8 mouse cellular contexts compared by ENCODE assay signal in genomic region chr4:138447387-138447786, GRCm38 (mm10). TPM values are rescaled to one million over a fixed set of nuclear protein-coding genes. Genes with fewer than 3 reads are reported as not detected.
DNase-seq lines count a peak whose midpoint lies in the region; ATAC-seq and TF ChIP-seq lines count a peak whose summit lies in the region.

No protein-coding gene starts in this region.

- peak overlapping the region; percentile 24; the same call in 1 of the 2 replicates for H3K27ac ChIP-seq in gastrocnemius, adult 2 months

- H3K4me3 ChIP-seq in gastrocnemius, adult 2 months, result no peak overlapping the region

- TF ChIP-seq CTCF in gastrocnemius, adult 2 months (IDR thresholded peaks at IDR 0.05), result peak; percentile 99

- DNase-seq in ZHBTc4 (ENCODE audit: low read depth, low spot score), result peak; percentile 95
- DNase-seq in cerebellum, postnatal 4 days (ENCODE audit: low spot score in 2 of 2), result peak; percentile 93 to 97
- peak; percentile 88 for DNase-seq in gastrocnemius, adult 2 months
- peak; percentile 82 for DNase-seq in hindlimb bud, embryonic 11.5 days (ENCODE audit: extremely low spot score, low read depth, low spot score)
- peak; percentile 95 for DNase-seq in left cerebral cortex, adult 18-20 months (ENCODE audit: low spot score in 2 of 2)
- peak; percentile 93 for DNase-seq in retina, postnatal 7 days (ENCODE audit: low read depth, low spot score)
- DNase-seq in thymus, postnatal 4 days, result peak; percentile 92

- ATAC-seq in megakaryocyte, adult 5-6 weeks (ENCODE audit: poor library complexity, severe bottlenecking), result peak; percentile 98

- intact Hi-C loops in gastrocnemius, adult 2 months (cut with DNase I), result loop anchor here (1.0 to 5.0 kb wide), 2 partner anchors 115 to 345 kb away; no protein-coding TSS in a partner anchor

RNA-seq across cellular contexts. Expression of gene Camk2n1, which starts 6.7 kb away (rescaled TPM):
- total RNA-seq in gastrocnemius, adult 2 months (2021), result 1 to 10 TPM; 5.8 to 7.0 TPM
- 1,000 to 10,000 TPM; 1,197 to 1,322 TPM for total RNA-seq in left cerebral cortex, adult 18-20 months (2021)
- 0.21 and 0.40 TPM in 2 replicates for total RNA-seq in megakaryocyte, adult 5-6 weeks (2015)
- total RNA-seq in megakaryocyte, adult 5-6 weeks (2017), result 0.04 TPM in 1 of 2 replicates, not detected in the other

RNA-seq across cellular contexts. Expression of gene Mul1, which starts 12.9 kb away (rescaled TPM):
- 10 to 100 TPM; 37.5 to 45.5 TPM for total RNA-seq in gastrocnemius, adult 2 months (2021)
- total RNA-seq in left cerebral cortex, adult 18-20 months (2021), result 10 to 100 TPM; 70.8 to 72.3 TPM
- 4.9 and 8.1 TPM in 2 replicates for total RNA-seq in megakaryocyte, adult 5-6 weeks (2015)
- 4.4 and 6.1 TPM in 2 replicates for total RNA-seq in megakaryocyte, adult 5-6 weeks (2017)

RNA-seq across cellular contexts. Expression of gene Fam43b, which starts 51.1 kb away (rescaled TPM):
- not detected for total RNA-seq in gastrocnemius, adult 2 months (2021)
- total RNA-seq in left cerebral cortex, adult 18-20 months (2021), result 10 to 100 TPM; 48.0 TPM
- total RNA-seq in megakaryocyte, adult 5-6 weeks (2015), result not detected in 2 replicates
- not detected in 2 replicates for total RNA-seq in megakaryocyte, adult 5-6 weeks (2017)

Comparison
In these comparisons a context has a peak if more than half of its experiments do, and no peak if none do; other contexts are left out.
1. RNA of gene Camk2n1, which starts 6.7 kb away (total RNA-seq): 1,197 to 1,322 TPM in left cerebral cortex, adult 18-20 months; 5.8 to 7.0 TPM in gastrocnemius, adult 2 months and 0.04 to 0.40 TPM in megakaryocyte, adult 5-6 weeks; every median in the first group is over 100 times any median in the second.
2. RNA of gene Mul1, which starts 12.9 kb away (total RNA-seq): 70.8 to 72.3 TPM in left cerebral cortex, adult 18-20 months and 37.5 to 45.5 TPM in gastrocnemius, adult 2 months; 4.4 to 8.1 TPM in megakaryocyte, adult 5-6 weeks; every median in the first group is over 4 times any median in the second.
3. RNA of gene Fam43b, which starts 51.1 kb away (total RNA-seq): 48.0 TPM in left cerebral cortex, adult 18-20 months; not detected in gastrocnemius, adult 2 months and not detected in megakaryocyte, adult 5-6 weeks; every median in the first group is over 10 times any median in the second.
4. Peak in every context shown above with its lines, with median percentiles within 50 percentile points of each other: DNase-seq.